Mouse (Mus musculus) embryo, embryonic 9.5 days (tissue): ENCODE results near the gene Rpl10.

Experiments
- DNase-seq: peaks from one replicate; pipeline ENCODE4 v3.0.0-alpha.2; 2017; ENCODE audit errors: extremely low spot score

The Rpl10 gene

GRCm38 (mm10) chrX:74281041-74281731 lies 10.6 kb downstream of the Rpl10 start:
- no peak for DNase-seq

GRCm38 (mm10) chrX:74281732-74282394 lies 11.3 kb downstream of the Rpl10 start, which contains the start of the genes Taz and Dnase1l1:
Gene Taz, plus strand, starts transcription at chrX:74281912.
Gene Dnase1l1, minus strand, starts transcription at chrX:74282337.
- peak; percentile 57 for DNase-seq

- peak; percentile 73 for DNase-seq
Measured at GRCm38 (mm10) chrX:74282395-74283091, 11.9 kb downstream of the Rpl10 start.

- DNase-seq, result no peak
Measured at GRCm38 (mm10) chrX:74283092-74283437, 12.5 kb downstream of the Rpl10 start.

- DNase-seq, result no peak
Measured at GRCm38 (mm10) chrX:74293431-74293830, 22.8 kb downstream of the Rpl10 start.

GRCm38 (mm10) chrX:74296538-74297448 lies 26.2 kb downstream of the Rpl10 start, which contains the start of gene Atp6ap1:
Gene Atp6ap1, plus strand, starts transcription at chrX:74297097.
- peak; percentile 91 for DNase-seq

- no peak for DNase-seq
Measured at GRCm38 (mm10) chrX:74298348-74298747, 27.7 kb downstream of the Rpl10 start.

GRCm38 (mm10) chrX:74299721-74300120 lies 29.1 kb downstream of the Rpl10 start:
- DNase-seq, result no peak

- peak; percentile 83 for DNase-seq
Measured at GRCm38 (mm10) chrX:74304867-74305700, 34.5 kb downstream of the Rpl10 start, which contains the start of gene Gdi1. Gene Gdi1, plus strand, starts transcription at chrX:74304998.

GRCm38 (mm10) chrX:74312540-74313464 lies 42.2 kb downstream of the Rpl10 start, which contains the start of gene Fam50a:
Gene Fam50a, plus strand, starts transcription at chrX:74313033.
- peak; percentile 76 for DNase-seq
